Mouse (Mus musculus): Measurements from ENCODE around the gene Akt1. TPM values are rescaled to one million over a fixed set of nuclear protein-coding genes. Genes with fewer than 3 reads are reported as not detected.

Akt1 gene
- polyA plus RNA-seq (2015; fragmentation: Nextera tagmentation; extraction: Ambion mirVana), result 38.2 and 46.3 TPM in 2 replicates

DNA sequence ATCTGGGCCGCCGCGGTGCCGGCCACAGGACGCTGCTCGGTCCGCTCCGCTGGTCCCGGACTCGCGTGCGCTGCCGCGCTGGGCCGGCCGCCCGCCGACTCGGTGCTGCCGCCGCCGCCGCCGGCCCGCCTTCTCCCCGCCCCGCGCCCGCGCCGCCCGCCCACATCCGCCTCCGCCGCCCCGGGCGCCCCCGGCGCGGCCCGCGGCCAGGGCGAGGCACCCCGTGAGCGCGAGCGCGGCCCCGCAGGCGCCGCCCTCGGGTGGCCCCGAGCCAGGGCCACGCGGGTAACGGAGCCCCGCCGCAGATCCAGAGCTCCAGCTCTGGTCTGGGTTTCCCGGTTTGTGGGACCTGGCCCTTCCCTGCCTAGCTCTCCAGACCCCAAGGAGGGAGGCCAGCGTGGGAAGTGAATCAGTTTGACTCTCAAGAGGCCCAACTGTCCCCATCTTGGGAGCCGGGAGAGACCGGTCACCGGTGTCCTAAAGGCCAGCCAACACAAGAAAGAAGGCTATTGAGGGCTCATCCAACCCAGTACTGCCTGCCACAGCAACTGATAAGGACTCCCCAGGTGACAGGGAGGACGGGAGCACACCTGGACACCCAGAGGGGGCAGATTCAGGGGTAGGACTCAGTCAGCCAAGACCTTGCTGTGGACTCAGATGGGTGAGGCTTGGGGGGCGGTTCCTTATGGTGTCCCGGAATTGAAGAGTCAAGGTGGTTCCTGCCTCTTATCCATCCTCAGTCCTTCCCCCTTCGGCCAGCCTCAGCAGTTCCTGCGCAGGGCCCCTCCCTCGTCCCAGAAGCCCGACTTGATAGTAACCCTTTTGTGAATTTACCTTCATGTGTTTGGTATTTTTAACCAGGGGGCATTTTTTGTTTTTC lies at the start of gene Akt1:
Gene Akt1, minus strand, starts transcription at position 753 of the 880 bp plus-strand sequence.

GRCm38 (mm10) chr12:112720216-112720615 lies 45.5 kb upstream of the Akt1 start, which contains the start of gene Cep170b:
TSS of gene Cep170b (plus strand) at chr12:112720455.

GRCm38 (mm10) chr12:112678555-112679026 lies 3.9 kb upstream of the Akt1 start, which contains the start of gene Zbtb42:
TSS of gene Zbtb42 (plus strand) at chr12:112678828.

GRCm38 (mm10) chr12:112644180-112644854 lies 30.4 kb downstream of the Akt1 start, which contains the start of gene Siva1:
TSS of gene Siva1 (plus strand) at chr12:112644679.

DNA sequence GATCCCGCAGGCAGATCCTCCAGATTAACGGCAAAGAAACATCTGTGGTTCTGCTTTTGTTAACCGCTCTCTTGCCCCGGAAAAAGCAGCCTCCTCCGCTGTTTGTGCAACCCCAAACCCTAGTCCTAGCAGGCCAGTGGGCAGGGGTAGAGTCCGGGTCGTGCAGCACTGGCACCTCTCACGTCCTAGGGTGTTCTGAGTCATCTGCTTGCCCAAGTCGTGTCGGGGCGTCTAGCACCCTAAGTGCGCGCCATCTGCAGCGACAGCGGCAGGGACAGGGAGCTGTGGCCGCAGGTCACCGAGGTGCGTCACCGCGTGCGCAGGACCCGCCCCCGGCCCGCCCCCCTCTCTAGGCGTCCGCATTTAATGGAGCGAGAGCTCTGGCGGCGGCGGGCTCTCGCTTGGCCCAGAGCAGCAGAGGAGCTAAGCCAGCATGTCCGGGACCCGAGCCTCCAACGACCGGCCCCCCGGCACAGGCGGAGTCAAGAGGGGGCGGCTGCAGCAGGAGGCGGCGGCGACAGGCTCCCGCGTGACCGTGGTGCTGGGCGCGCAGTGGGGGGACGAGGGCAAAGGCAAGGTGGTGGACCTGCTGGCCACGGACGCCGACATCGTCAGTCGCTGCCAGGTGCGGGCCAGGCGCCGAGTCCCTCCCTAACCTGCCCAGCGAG lies 54.9 kb downstream of the Akt1 start, which contains the start of gene Adssl1:
Gene Adssl1, plus strand, starts transcription at position 360 of the 668 bp plus-strand sequence.

Other genes starting within 250 kb of the Akt1 start
- 0.19 TPM in 1 of 2 replicates, not detected in the other for gene A530016L24Rik, start 185.4 kb downstream of the Akt1 start, polyA plus RNA-seq (2015; fragmentation: Nextera tagmentation; extraction: Ambion mirVana)
- gene Tmem179, start 158.1 kb downstream of the Akt1 start, polyA plus RNA-seq (2015; fragmentation: Nextera tagmentation; extraction: Ambion mirVana), result 0.07 TPM in 1 of 2 replicates, not detected in the other
- gene Inf2, start 86.1 kb downstream of the Akt1 start, polyA plus RNA-seq (2015; fragmentation: Nextera tagmentation; extraction: Ambion mirVana), result 4.6 and 5.2 TPM in 2 replicates
- gene Adssl1, start 54.8 kb downstream of the Akt1 start, polyA plus RNA-seq (2015; fragmentation: Nextera tagmentation; extraction: Ambion mirVana), result 16.2 and 20.9 TPM in 2 replicates
- gene Siva1, start 30.2 kb downstream of the Akt1 start, polyA plus RNA-seq (2015; fragmentation: Nextera tagmentation; extraction: Ambion mirVana), result 169 and 179 TPM in 2 replicates
- gene Zbtb42, start 3.9 kb upstream of the Akt1 start, polyA plus RNA-seq (2015; fragmentation: Nextera tagmentation; extraction: Ambion mirVana), result 2.5 and 3.3 TPM in 2 replicates
- gene Cep170b, start 45.6 kb upstream of the Akt1 start, polyA plus RNA-seq (2015; fragmentation: Nextera tagmentation; extraction: Ambion mirVana), result 2.0 and 2.6 TPM in 2 replicates
- gene Pld4, start 85.8 kb upstream of the Akt1 start, polyA plus RNA-seq (2015; fragmentation: Nextera tagmentation; extraction: Ambion mirVana), result 26.8 and 42.1 TPM in 2 replicates
- 1.5 and 1.7 TPM in 2 replicates for gene Ahnak2, start 127.8 kb upstream of the Akt1 start, polyA plus RNA-seq (2015; fragmentation: Nextera tagmentation; extraction: Ambion mirVana)
- gene Clba1, start 134.1 kb upstream of the Akt1 start, polyA plus RNA-seq (2015; fragmentation: Nextera tagmentation; extraction: Ambion mirVana), result 1.4 and 1.8 TPM in 2 replicates
- gene Cdca4, start 154.5 kb upstream of the Akt1 start, polyA plus RNA-seq (2015; fragmentation: Nextera tagmentation; extraction: Ambion mirVana), result 77.8 and 82.7 TPM in 2 replicates
- gene Gpr132, start 193.3 kb upstream of the Akt1 start, polyA plus RNA-seq (2015; fragmentation: Nextera tagmentation; extraction: Ambion mirVana), result 1.6 and 1.7 TPM in 2 replicates